Mouse (Mus musculus): ENCODE measurements around the gene Clec2d. TPM values are rescaled to one million over a fixed set of nuclear protein-coding genes. Genes with fewer than 3 reads are reported as not detected.

Clec2d gene
- total and polyA plus RNA-seq, 2 experiments from 2014 or later = 0.49 to 67.2 TPM

- ATAC-seq (ENCODE audit: insufficient read depth, low read depth) = no peak
- H3K36me3 ChIP-seq (replicated peaks; ENCODE audit: control insufficient read depth, insufficient read depth, low read length) = no peaks in the 10 kb centered on the region
- no peak overlapping the region for H3K27ac ChIP-seq (ENCODE audit: low read depth)
- no peak overlapping the region for H3K9ac ChIP-seq (replicated peaks; ENCODE audit: low read depth, low read length)
- 53% methylated on average over 1 of the region's 1 CpGs for WGBS
- no peak overlapping the region for H3K4me2 ChIP-seq (ENCODE audit: low read depth, low read length)
- no peaks in the 10 kb centered on the region for H3K27me3 ChIP-seq (ENCODE audit: control insufficient read depth, insufficient read depth, low read length)
- no peak for TF ChIP-seq EP300 (IDR thresholded peaks at IDR 0.05; ENCODE audit: low read depth)
- no peak overlapping the region for H3K4me3 ChIP-seq (ENCODE audit: low read depth, low read length)
- H3K9me3 ChIP-seq (replicated peaks; ENCODE audit: control insufficient read depth, low read length) = no peaks in the 10 kb centered on the region
- no peak for DNase-seq (ENCODE audit: low spot score)
- 0 out of 2 replicates have a peak, but pooled peaks cover 7% of the 10 kb centered on the region for H3K4me1 ChIP-seq (ENCODE audit: control insufficient read depth, insufficient read depth)
Measured at GRCm38 (mm10) chr6:129209785-129210446, 29.5 kb downstream of the Clec2d start.

- H3K4me3 ChIP-seq (ENCODE audit: low read depth, low read length) = no peak overlapping the region
- no peak for DNase-seq (ENCODE audit: low spot score)
- H3K27me3 ChIP-seq (ENCODE audit: control insufficient read depth, insufficient read depth, low read length) = no peaks in the 10 kb centered on the region
- ATAC-seq (ENCODE audit: insufficient read depth, low read depth) = no peak
- WGBS = 56% methylated on average over 4 of the region's 4 CpGs
- H3K4me2 ChIP-seq (ENCODE audit: low read depth, low read length) = no peak overlapping the region
- TF ChIP-seq CTCF (IDR thresholded peaks at IDR 0.05; ENCODE audit: low read depth) (no peak), EP300 (IDR thresholded peaks at IDR 0.05; ENCODE audit: low read depth) (no peak)
- peaks cover 7% of the 10 kb centered on the region; the same call in 1 of the 2 replicates for H3K4me1 ChIP-seq (ENCODE audit: control insufficient read depth, insufficient read depth)
- no peak overlapping the region for H3K9ac ChIP-seq (replicated peaks; ENCODE audit: low read depth, low read length)
- H3K36me3 ChIP-seq (replicated peaks; ENCODE audit: control insufficient read depth, insufficient read depth, low read length) = no peaks in the 10 kb centered on the region
- H3K27ac ChIP-seq (ENCODE audit: low read depth) = no peak overlapping the region
- H3K9me3 ChIP-seq (replicated peaks; ENCODE audit: control insufficient read depth, low read length) = no peaks in the 10 kb centered on the region
Measured at GRCm38 (mm10) chr6:129210447-129210790, 30.0 kb downstream of the Clec2d start.

GRCm38 (mm10) chr6:129212421-129213195 is 32.2 kb downstream of the Clec2d start:
- no peaks in the 10 kb centered on the region for H3K9me3 ChIP-seq (replicated peaks; ENCODE audit: control insufficient read depth, low read length)
- ATAC-seq (ENCODE audit: insufficient read depth, low read depth) (no peak), DNase-seq (ENCODE audit: low spot score) (no peak)
- H3K4me1 ChIP-seq (ENCODE audit: control insufficient read depth, insufficient read depth) = peaks cover 7% of the 10 kb centered on the region; the same call in 1 of the 2 replicates
- no peak overlapping the region for H3K9ac ChIP-seq (replicated peaks; ENCODE audit: low read depth, low read length)
- no peak overlapping the region for H3K4me3 ChIP-seq (ENCODE audit: low read depth, low read length)
- peak overlapping the region; percentile 8 for H3K27ac ChIP-seq (ENCODE audit: low read depth)
- no peaks in the 10 kb centered on the region for H3K36me3 ChIP-seq (replicated peaks; ENCODE audit: control insufficient read depth, insufficient read depth, low read length)
- no peaks in the 10 kb centered on the region for H3K27me3 ChIP-seq (ENCODE audit: control insufficient read depth, insufficient read depth, low read length)
- no peak overlapping the region for H3K4me2 ChIP-seq (ENCODE audit: low read depth, low read length)
- no peak for TF ChIP-seq EP300 (IDR thresholded peaks at IDR 0.05; ENCODE audit: low read depth)
- no peak for TF ChIP-seq CTCF (IDR thresholded peaks at IDR 0.05; ENCODE audit: low read depth)

DNA sequence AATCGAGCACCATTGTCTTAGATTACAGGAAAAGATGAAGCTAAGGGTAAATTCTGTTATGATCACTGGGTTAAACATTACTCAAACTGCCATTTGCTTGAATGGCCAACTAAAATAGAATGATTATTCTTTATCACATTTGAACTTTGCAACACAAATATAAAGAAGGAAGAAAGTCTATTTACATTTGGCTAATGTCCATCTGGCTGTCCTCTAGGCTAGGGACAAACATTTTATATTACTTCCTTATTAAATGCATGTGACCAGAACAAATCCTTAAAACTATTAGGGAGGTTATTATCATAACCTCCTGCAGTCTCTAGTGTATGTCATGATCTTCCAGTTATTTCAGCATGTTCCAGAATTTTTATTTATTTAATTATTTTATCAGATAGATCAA is 33.1 kb downstream of the Clec2d start:
- TF ChIP-seq EP300 (IDR thresholded peaks at IDR 0.05; ENCODE audit: low read depth) = no peak
- TF ChIP-seq CTCF (IDR thresholded peaks at IDR 0.05; ENCODE audit: low read depth) = no peak
- Histone ChIP-seq H3K4me3 (ENCODE audit: low read depth, low read length) (no peak overlapping the region), H3K4me2 (ENCODE audit: low read depth, low read length) (no peak overlapping the region), H3K27me3 (ENCODE audit: control insufficient read depth, insufficient read depth, low read length) (no peaks in the 10 kb centered on the region), H3K9ac (replicated peaks; ENCODE audit: low read depth, low read length) (no peak overlapping the region), H3K27ac (ENCODE audit: low read depth) (no peak overlapping the region), H3K9me3 (replicated peaks; ENCODE audit: control insufficient read depth, low read length) (no peaks in the 10 kb centered on the region), H3K36me3 (replicated peaks; ENCODE audit: control insufficient read depth, insufficient read depth, low read length) (no peaks in the 10 kb centered on the region), H3K4me1 (ENCODE audit: control insufficient read depth, insufficient read depth) (peaks cover 7% of the 10 kb centered on the region; the same call in 1 of the 2 replicates)
- no peak for ATAC-seq (ENCODE audit: insufficient read depth, low read depth)
- no peak for DNase-seq (ENCODE audit: low spot score)
- WGBS = 41% methylated on average over 1 of the region's 1 CpGs

DNA sequence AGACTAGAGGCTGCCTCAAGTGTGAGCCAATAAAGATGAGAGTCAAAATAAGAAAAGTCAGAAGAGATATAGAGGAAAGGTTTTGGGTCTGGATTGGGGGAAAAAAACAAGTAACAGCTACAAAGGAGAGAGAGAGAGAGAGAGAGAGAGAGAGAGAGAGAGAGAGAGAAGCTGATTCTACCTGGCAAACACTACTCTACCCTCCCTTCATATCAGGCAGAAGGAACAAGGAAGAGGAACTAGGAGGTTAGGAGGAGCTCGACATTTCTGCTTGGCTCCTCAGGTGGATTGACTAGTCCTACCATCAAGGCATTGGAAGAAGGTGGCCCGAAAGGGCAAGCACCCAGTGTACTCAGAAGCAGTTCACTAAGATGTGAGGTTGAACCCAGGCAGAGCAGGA is 33.8 kb downstream of the Clec2d start:
- no peak for ATAC-seq (ENCODE audit: insufficient read depth, low read depth)
- no peak overlapping the region for H3K4me3 ChIP-seq (ENCODE audit: low read depth, low read length)
- H3K36me3 ChIP-seq (replicated peaks; ENCODE audit: control insufficient read depth, insufficient read depth, low read length) = no peaks in the 10 kb centered on the region
- no peak overlapping the region for H3K27ac ChIP-seq (ENCODE audit: low read depth)
- DNase-seq (ENCODE audit: low spot score) = no peak
- no peak overlapping the region for H3K4me2 ChIP-seq (ENCODE audit: low read depth, low read length)
- 77% methylated on average over 2 of the region's 2 CpGs for WGBS
- H3K9me3 ChIP-seq (replicated peaks; ENCODE audit: control insufficient read depth, low read length) = no peaks in the 10 kb centered on the region
- no peak overlapping the region for H3K9ac ChIP-seq (replicated peaks; ENCODE audit: low read depth, low read length)
- H3K4me1 ChIP-seq (ENCODE audit: control insufficient read depth, insufficient read depth) = peaks cover 7% of the 10 kb centered on the region; the same call in 1 of the 2 replicates
- TF ChIP-seq CTCF (IDR thresholded peaks at IDR 0.05; ENCODE audit: low read depth) (no peak), EP300 (IDR thresholded peaks at IDR 0.05; ENCODE audit: low read depth) (no peak)
- H3K27me3 ChIP-seq (ENCODE audit: control insufficient read depth, insufficient read depth, low read length) = no peaks in the 10 kb centered on the region

All from heart, postnatal 0 days (tissue).